Mouse (Mus musculus): ENCODE measurements around the gene Gm4302.
"Not testable (repeated sequence)": the region's sequence is repeated elsewhere in the genome, so short reads cannot be mapped to it uniquely, and the experiment has no call there.

GRCm38 (mm10) chr10:100361038-100361437 is 20.4 kb downstream of the Gm4302 start, which contains the start of gene Gm4307:
- not testable (repeated sequence) for TF ChIP-seq POLR2A (IDR thresholded peaks at IDR 0.05; ENCODE audit: low read depth, low read length); CTCF (IDR thresholded peaks at IDR 0.05; ENCODE audit: extremely low read depth, insufficient read length, insufficient replicate concordance, low read depth, low read length)

All from small intestine, adult 2 months (tissue).